Mouse (Mus musculus) cerebellum, postnatal 10 days (tissue): ENCODE measurements around the gene Tns4.

ENCODE experiments used
- DNase-seq, 2 experiments: peaks; one replicate each; pipeline ENCODE4 v3.0.0; 2021; ENCODE audit warnings: mixed read lengths in 2 of 2

Tns4 gene

DNA sequence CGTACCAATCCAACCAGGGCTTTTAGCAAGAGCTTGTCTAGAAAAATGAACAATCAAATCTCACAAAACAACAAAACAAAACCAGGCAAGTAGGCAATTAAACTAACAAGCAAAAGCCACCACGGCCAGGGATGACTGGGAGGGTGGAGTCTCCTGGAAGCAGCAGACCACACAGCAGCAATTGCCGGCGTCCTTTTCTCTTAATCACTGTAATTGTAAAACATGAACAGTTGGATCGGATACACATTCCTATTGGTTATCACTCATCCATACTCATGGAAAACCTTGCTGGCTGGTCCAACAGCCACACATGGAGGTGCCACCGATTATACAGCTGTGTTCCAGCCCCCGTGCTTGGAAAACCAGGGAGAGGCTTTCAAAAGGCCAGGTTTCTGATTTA, 28.8 kb upstream of the Tns4 start:
- DNase-seq = no peak

DNA sequence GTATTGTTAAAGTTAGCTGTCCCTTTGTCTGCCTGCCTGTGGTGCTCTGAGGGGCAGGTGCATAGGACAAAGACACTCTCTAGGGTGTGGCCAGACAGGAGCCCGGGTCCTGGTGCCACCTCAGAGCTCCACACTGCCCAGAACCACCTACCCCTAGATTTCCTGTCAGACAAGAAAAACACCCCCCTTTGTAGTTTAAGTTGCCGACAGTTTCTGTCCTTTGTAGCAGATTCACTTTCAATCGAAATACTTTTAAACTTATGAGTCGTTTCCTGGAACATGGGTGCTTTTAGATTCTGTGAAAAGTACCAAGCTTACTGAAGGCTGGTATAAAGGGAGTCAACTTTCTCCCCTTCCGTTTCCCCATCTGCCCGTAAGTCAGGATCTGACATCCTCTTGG, 26.8 kb upstream of the Tns4 start:
- no peak for DNase-seq

DNA sequence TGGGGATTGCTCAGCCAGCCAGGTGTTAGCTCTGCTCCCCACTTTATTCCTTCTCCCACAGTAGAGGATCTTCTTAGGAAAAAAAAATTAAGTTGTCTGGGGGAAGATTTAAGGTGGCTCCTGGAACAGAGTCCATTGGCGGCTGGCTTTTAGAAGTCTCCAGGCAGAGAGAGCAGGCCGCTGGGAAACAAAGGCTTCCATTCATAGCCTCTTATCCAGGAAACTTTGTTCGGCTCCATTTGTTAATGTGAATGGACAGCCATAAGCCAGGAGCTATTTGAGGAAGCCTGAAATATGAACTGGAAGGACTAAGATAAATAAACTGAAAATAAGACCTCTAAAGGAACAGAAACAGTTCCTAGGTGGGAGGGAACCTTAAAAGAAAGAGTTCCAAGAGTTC, 24.0 kb upstream of the Tns4 start:
- no peak for DNase-seq

DNA sequence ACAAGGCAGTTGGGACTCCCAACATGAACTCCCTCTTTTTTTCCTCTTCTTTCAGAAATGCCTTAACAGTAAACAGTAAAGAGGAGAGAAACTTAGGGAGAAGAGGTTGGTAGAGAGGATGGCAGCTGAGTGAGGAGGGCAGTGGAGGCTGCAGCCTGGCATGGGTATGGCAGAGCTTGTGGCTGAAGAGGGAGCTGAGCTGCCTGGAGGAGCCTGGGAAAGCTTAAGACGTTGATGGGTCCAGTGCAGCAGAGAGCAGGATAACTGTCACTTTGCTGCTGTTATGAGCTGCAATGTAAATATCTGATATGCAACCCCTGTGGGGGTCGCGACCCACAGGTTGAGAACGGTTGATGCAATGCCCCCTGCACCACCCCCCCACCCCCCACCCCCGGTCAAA, 23.6 kb upstream of the Tns4 start:
- DNase-seq = no peak

DNA sequence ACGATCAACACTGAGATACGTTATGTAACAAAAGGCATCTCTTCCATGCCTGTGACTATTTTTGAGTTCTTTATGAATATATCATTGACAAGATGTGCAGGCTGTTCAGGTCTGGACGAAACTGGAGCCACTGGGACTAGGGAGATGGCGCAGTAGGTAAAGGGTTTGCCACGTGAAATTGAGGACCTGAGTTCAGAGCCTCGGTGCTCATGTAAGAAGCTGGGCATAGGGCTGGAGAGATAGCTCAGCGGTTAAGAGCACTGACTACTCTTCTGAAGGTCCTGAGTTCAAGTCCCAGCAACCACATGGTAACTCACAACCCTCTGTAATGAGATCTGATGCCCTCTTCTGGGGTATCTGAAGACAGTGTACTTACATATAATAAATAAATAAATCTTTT, 22.5 kb upstream of the Tns4 start:
- no peak for DNase-seq

DNA sequence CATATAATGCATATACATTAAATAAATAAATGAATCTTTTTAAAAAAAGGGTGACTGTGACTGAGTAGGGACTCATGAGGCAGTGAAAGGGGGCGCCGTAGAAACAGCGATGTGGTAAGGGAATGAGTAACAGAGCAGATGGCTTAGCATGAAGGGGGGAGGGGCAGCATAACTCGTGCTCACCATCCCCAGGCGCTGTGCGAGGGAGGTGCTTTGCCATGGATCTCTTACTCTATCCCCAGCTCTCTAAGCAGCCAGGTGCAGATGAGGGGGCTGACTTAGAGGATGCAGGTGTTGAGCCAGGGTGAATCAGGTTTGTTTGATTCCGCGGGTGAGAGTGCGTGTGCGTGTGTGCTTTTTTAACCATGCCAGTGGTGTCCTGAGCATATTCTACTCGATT, 22.0 kb upstream of the Tns4 start:
- DNase-seq = peak; percentile 51 to 52

DNA sequence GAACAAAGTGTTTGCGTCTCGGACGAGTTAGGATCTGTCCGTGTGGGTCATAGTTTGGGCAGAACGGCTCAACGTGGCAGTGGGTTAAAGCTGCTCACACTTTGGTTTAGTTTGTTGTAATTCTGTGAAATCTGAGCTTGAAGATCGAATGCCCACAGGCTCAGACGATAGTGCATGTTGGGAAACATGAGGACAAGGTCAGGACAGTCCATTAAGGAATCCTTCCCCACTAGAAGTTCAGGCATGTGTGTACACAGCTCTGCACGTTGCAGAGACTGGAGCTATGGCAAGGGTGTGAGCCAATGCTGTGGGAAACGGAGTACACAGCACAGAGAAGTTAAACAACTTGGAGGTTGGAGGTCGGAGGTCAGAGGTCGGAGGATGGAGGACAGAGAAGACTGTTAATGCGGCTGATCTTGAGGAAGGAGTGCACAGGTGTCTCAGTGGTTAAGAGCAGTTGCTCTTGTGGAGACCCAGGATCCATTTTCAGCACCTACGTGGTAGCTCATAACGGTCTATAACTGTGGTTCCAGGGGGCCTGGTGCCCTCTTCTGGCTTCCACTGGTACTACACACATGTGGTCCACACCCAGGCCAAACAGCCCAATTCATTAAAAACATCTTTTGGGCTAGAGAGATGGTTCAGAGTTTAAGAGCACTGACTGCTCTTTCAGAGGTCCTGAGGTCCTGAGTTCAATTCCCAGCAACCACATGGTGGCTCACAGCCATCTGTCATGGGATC, 21.4 kb upstream of the Tns4 start:
- DNase-seq = no peak

DNA sequence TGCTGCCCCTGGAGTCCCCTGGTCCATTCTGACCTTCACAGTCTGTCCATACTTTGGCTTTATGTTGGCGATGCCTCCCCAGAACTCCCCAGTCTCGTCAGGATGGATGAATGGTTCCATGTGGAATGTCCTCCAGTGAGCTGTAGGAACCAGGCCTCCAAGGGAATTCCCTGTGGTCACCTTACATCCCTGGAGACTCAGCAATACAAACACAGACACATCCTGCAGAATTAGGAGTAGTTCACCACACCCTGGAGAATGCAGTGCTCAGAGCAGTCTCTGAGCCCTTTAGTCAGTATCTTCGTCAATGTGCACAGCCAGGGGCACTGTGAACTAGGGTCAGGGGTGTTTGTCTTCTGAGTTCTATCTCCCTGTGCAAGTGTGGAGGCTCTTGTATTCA, 19.2 kb upstream of the Tns4 start:
- no peak for DNase-seq

DNA sequence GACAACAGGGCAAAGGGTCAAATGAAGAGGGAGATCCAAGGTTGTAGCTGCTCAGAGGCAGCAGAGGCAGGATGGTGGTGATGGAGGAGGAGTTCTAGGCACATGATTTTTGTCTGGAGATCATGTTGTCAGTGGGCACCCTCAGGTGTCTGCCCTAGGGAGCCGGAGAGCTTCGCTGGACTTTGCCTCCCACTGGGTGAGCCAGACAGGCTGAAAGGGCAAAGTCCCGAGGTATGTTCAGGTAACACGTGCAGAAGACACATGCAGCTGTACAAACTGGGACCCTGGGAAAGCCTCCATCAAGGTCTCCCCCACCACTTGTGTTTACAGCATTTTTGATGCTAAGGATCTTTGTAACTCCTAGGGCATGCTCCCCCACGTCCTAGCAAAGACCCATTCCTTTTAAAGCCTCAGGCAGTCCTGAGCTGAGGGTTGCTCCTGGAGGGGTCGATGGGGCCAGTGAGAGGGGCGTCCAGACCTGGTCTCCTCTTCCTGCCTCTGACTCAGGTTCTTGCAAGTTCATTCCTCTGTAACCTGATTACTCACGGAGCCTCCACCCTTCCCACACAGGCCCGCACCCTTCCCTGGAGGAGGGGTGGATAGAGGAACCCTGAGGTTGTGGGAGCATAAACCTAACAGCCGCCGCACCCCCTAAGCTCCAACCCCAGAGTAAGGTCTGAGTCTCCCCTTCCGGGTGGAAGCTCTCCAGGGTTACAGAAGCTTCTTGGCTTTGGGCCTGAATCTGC, 17.0 kb upstream of the Tns4 start:
- no peak for DNase-seq

DNA sequence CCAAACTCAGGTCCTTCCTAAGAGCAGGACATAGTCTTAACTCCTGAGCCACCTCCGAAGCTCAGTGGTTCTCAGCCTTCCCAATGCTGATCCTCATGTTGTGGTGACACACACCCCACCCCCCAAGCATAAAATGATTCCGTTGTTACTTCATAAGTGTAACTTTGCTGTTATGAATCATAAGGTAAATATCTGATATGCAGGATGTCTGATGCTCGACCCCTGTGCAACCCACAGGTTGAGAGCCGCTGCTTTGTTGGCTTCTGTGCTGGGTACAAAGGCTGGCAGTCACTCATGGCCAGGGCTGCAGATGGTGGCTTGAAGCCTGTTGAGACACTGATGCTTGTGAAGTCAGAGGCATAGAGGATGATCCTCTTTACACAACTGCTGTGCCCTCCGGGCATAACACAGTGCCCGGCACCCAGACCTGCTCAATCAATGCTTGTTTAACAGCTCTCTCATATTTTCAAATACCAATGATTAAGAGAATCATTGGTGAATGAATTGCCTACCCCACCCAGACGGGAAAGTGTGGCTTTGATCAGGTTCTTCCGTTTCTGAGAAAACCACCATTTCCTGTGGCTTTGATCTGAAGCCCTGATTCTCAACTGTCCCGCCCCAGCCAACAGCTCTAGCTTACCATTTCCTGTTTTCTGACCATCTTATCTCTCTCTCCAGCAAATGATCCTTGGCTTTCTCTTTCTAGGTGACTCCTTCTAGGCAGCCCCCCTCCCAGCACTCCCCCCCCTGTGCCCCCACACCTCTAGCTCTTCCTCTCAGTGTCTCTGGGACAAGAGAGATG, 15.7 kb upstream of the Tns4 start:
- DNase-seq = peak in 1 of 2 experiments; percentile 25

DNA sequence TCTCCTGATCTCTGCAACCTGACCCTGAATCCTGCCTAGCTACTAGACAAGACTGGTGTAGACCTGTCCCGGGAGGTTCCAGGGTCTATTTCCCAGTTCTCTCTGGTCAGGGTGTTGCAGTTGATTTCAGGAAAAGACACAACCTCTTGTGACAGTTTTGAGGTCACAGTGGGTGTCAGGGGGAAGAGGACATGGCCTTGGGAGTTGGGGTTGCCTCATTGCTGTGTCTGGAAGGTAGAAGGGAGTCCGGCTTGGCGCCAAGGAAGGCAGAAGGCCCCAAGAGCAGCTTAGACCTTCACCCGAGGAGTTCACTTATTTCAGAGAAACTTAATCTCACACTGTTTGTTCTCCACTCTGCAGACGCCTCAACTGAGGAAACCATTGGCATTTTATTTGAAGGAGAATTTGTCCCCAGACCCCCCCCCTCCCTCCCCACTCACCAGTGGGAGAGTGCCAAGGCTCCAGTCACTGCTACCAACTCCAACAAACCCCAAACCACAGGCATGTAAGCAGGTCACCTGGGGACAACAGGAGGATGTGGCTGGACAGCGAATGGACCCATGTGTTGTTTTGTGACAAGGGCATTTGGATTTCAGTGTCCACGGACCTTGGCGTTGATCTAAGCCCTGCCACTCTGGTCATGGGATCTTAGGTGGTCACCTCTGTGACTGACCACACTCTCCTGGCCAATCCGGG, 13.6 kb upstream of the Tns4 start:
- no peak for DNase-seq

DNA sequence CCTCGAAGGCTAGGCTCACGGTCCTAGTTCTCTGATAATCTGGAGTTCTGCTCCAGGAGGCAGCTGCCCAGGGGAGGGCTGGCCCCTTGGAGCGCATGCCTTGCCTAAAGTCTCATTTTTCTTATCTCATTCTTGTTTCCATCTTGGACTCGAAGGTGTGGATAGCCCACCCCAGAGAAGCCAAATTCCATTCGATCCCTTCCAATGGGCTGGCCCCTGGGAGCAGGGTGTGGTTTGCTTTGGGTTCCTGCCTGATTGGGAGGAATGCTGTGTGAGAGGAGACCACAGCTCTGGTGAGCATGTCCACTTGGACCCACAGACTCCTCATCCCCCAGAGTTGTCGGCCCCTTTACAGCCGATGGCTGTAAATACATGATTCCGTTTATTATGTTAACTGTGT, 12.6 kb upstream of the Tns4 start:
- no peak for DNase-seq

DNA sequence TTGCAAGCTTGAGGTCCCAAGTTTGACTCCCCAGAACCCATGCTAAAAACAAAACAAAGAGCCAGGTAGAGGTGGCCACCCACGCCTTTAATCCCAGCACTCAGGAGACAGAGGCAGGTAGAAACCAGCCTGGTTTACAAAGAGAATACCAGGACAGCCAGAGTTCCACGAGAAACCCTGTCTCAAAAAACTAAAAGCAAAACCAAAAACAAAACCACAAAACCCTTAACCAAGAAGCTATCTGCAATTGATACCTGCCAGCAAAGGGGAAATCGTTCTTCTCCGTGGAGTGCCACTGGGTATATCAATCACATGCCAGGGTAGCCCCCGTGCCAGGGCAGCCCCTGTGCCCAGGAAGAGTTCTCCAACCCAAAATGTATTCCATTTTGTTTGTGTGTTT, 11.1 kb upstream of the Tns4 start:
- DNase-seq = no peak

DNA sequence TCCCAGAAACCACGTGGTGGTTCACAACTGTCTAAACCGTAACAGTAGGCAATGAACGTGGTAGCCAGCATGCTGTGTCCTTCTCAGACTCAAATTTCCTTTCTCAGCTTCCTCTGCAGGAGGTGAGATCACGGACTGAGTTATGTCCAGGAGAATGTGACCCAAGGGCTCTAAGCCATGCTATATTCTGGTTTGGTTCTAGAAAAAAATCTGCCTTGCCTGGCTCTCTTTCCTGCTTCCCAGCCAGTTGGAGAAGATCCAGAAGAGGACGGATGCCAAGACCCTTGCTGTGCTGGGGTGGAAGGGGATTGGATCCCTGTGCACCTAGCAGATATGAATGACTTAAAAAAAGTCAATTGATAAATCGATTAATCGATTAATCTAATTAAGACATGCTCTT, 10.4 kb upstream of the Tns4 start:
- DNase-seq = peak; percentile 59 to 68

DNA sequence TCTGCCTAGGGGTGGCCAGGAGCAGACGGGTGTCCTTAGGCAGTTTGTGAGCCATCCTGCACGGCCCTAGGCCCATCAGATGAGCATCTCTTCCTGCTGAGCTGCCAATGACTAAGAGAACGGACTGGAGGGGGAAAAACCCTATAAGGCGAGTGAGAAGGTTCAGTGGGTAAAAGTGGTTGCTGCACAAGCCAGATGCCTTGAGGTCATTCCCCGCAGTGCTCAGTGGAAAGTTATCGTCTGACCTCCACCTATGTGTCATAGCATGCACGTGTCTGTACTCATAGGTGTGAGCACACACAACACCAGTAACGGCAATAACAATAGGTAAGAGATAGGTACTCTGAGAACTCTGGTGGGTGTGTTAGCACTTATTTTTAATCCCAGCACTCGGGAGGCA, 9.8 kb upstream of the Tns4 start:
- DNase-seq = no peak

DNA sequence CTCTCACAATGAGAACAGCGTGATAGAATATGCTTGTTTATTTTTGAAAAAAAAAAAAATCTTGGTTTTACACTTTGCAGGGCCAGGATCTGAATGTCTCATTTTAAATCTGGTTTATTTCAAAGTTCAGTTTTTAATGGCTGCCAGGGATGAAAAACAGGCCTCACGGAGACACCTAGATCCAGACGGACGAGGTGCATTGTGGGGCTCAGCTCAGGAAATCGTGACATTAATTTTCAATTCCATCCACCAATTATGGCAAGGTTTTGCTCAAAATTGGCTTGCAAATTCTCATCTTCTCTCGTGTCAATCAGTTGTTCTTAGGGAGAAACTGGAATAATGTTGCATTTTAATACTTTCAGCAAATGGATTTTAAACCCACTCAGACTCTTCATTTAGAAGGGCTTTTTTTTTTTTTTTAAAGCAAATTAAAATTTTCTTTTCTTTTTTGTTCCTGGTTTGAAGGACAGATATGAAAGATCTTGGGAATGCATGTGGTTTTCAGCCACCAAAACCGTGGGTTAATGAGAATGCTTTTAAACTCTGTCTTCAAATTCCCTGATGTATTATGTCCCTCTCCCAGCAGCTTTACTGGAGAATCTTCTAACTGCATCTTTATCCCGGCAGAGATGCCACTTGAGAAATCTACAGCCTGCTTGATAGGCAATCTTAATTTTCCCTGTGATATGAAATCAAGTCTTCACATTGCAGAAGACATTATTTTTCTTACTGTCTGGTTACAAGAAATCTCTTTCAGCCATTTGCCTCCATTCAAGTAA, 8.1 kb upstream of the Tns4 start:
- DNase-seq = no peak

DNA sequence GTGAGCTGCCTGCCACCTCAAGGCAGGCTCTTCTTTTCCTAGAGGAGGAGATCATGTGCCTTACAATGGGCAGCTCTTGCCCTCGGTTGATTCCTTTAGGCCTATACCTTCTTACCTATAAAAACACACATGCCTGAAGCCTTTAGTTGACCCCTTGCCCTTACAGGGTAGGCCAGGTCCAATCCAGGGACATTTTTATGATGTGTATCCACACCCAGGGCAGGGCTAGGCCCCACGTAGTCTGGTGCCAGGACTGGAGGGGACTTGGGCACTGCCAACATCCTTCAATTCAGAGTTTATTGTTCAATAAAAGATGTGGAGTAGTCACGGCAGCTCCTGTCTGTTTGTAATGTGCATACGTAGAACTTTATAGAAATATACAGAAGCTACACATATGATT, 7.3 kb upstream of the Tns4 start:
- no peak for DNase-seq

DNA sequence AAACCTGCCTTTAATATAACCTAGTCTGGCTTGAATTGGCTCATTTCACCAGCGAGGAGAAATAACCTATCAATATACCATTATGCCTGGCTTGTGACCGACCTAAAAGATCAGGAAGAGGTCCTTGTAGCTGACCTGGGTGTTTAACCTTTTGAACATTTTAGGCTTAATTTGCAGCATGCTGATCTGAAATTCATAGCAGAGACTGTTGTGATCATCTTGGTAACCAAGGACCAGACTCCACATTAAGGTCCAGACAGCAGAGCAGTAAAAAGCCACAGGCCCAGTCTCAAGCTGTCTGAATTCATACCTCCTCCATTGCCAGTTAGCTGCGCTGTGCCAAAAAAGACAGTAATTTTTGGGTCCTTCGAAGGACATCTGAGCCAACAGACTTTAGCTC, 6.7 kb upstream of the Tns4 start:
- DNase-seq = no peak

DNA sequence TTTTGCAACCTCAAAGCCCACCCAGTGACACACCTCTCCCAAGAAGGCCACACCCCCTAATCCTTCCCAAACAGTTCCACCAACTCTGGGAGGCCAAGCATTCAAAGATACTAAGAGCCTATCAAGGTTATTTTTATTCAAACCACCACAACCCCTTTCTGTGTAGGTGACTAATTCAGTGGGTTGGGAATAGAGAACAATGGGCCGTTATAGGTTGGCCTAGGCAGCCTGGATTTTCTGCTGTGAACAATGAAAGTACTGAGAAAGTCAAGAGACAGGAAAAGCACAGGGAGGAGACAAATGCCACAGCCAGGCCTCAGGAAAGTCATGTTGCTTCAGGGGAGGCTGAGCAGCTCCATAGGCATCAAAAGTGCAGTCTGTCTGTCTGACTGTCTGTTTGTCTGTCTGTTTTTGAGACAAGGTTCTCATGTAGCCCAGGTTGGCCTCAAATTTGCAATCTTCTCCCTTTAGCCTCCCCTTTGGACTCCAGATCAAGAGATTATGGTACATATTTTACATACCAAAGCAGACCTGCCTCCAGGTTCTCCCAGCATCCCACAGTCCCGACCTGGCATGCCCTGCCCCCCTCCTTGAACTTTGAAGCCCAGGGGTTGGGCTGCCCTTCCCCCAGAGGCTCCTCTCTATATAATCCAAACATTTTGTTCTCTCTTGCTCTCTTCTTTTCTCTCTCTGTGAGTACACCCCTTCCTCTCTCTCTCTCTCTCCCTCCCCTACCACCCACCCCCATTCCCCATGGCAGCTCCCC, 6.0 kb upstream of the Tns4 start:
- no peak for DNase-seq

DNA sequence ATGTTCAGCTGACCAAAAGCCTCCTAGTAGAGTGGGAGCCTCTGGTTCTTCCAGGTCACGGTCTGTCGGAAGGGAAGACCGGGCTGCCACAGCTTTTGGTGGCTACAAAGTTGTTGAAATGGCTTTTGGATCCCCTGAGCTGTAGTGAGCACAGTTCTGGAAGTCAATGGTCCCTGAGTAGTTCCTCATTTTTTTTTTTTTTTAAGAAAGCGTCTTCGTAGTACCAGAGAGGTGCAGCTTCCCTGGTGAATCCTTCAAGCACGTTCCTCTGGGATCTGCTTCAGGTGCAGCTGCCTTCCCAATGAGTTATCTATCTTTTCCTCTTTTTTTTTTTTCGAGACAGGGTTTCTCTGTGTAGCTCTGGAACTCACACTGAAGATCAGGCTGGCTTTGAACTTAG, 4.6 kb upstream of the Tns4 start:
- no peak for DNase-seq

DNA sequence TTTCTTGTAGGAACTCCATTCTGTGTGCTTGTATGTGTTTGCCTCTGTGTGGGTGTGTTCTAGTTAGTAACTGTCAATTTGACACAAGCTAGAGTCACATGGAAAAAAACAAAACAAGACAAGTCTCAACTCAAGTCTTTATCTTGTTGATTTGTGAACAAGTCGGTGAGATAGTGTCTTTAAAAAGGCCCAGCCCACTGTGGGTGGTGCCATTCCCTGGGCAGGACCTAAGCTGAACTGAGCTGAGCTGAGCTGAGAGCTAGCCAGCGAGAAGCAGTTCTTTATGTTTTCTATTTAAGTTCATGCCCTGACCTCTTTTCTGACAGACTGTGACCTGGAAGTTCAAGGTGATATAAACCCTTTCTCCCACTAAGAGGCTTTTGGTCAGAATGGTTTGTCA, 2.6 kb upstream of the Tns4 start:
- no peak for DNase-seq

DNA sequence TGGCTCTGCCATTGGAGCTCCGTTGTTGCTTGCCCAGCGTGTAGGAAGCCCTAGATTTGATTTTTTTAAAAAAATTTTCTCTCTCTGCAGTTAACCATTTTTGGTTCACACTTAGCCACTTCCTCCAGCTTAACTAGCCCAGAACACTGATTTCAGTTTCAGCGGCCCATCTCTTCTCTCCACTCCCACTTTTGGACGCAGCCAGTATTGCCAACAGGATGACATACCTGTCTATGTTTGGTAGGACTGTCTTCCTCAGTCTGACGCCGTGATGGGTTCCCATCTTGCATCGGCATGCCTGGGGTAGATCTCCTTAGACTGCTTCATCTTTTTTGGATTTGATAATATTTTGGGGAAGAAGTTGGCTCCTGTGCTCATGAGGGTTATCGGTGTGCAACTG, 1.3 kb upstream of the Tns4 start:
- DNase-seq = no peak
